Mouse (Mus musculus) NIH3T3 (cell line): ENCODE results near the gene Tmem30b.
"Not testable (repeated sequence)": the region's sequence is repeated elsewhere in the genome, so short reads cannot be mapped to it uniquely, and the experiment has no call there.

ENCODE experiments used
- DNase-seq: peaks from one replicate; pipeline ENCODE4 v3.0.0-alpha.2; 2012; ENCODE audit warnings: low read depth

Tmem30b gene

GRCm38 (mm10) chr12:73546086-73546711 lies at the start of gene Tmem30b:
Gene Tmem30b, minus strand, starts transcription at chr12:73546392.
- DNase-seq = no peak

GRCm38 (mm10) chr12:73595226-73595625 lies 49.0 kb upstream of the Tmem30b start:
- no peak for DNase-seq

GRCm38 (mm10) chr12:73594177-73594745 lies 48.1 kb upstream of the Tmem30b start:
- DNase-seq = no peak

GRCm38 (mm10) chr12:73593021-73593798 lies 47.0 kb upstream of the Tmem30b start:
- no peak for DNase-seq

- no peak for DNase-seq
These were observed 45.4 kb upstream of the Tmem30b start for GRCm38 (mm10) chr12:73591625-73592024.

- no peak for DNase-seq
These were observed 44.6 kb upstream of the Tmem30b start for GRCm38 (mm10) chr12:73590627-73591276.

GRCm38 (mm10) chr12:73587262-73587661 lies 41.1 kb upstream of the Tmem30b start:
- no peak for DNase-seq

GRCm38 (mm10) chr12:73585850-73586249 lies 39.7 kb upstream of the Tmem30b start:
- no peak for DNase-seq

- DNase-seq = no peak
These were observed 39.1 kb upstream of the Tmem30b start for GRCm38 (mm10) chr12:73585241-73585801.

GRCm38 (mm10) chr12:73584610-73585240 lies 38.5 kb upstream of the Tmem30b start, which contains the start of gene Prkch:
Gene Prkch, plus strand, starts transcription at chr12:73584796.
- DNase-seq = peak; percentile 6

GRCm38 (mm10) chr12:73583813-73584609 lies 37.8 kb upstream of the Tmem30b start:
- no peak for DNase-seq

GRCm38 (mm10) chr12:73583318-73583717 lies 37.1 kb upstream of the Tmem30b start:
- no peak for DNase-seq

GRCm38 (mm10) chr12:73580811-73581210 lies 34.6 kb upstream of the Tmem30b start:
- DNase-seq = no peak

GRCm38 (mm10) chr12:73578141-73578540 lies 31.9 kb upstream of the Tmem30b start:
- no peak for DNase-seq

- no peak for DNase-seq
These were observed 28.4 kb upstream of the Tmem30b start for GRCm38 (mm10) chr12:73574632-73575031.

GRCm38 (mm10) chr12:73565620-73565969 lies 19.4 kb upstream of the Tmem30b start:
- no peak for DNase-seq

- DNase-seq = peak; percentile 73
These were observed 18.8 kb upstream of the Tmem30b start for GRCm38 (mm10) chr12:73564795-73565619.

- no peak for DNase-seq
These were observed 18.0 kb upstream of the Tmem30b start for GRCm38 (mm10) chr12:73564176-73564575.

- DNase-seq = not testable (repeated sequence)
These were observed 16.9 kb upstream of the Tmem30b start for GRCm38 (mm10) chr12:73563122-73563521.

GRCm38 (mm10) chr12:73560091-73560490 lies 13.9 kb upstream of the Tmem30b start:
- peak; percentile 46 for DNase-seq
